Mouse (Mus musculus) lung, adult 2 months (tissue): ENCODE results near the gene Emc10. TPM values are rescaled to one million over a fixed set of nuclear protein-coding genes. Genes with fewer than 3 reads are reported as not detected.

Experiments used
- DNase-seq: peaks from one replicate; pipeline ENCODE4 v3.0.0; 2022
- H3K4me1 ChIP-seq: fragments of 200-500 bp; 2 replicates; pipeline ENCODE4 v1.6.1; 2011; ENCODE audit warnings: low read length; ENCODE audit not compliant: control insufficient read depth, insufficient read depth
- H3K4me3 ChIP-seq: fragments of 200-500 bp; replicated peaks from 2 replicates; pipeline ENCODE3; 2011; ENCODE audit warnings: low read depth, mild to moderate bottlenecking, control low read depth, low read length; ENCODE audit errors: extremely low read depth
- CTCF ChIP-seq: fragments of 200-500 bp; IDR thresholded peaks from 2 replicates; pipeline ENCODE4 v1.5.1; 2011; ENCODE audit warnings: mild to moderate bottlenecking, low read length, control low read depth; ENCODE audit not compliant: insufficient read depth
- POLR2A ChIP-seq: fragments of 200-500 bp; IDR thresholded peaks from 2 replicates; pipeline ENCODE4 v1.6.1; 2011; ENCODE audit warnings: low read depth, mild to moderate bottlenecking, control low read depth, low read length, borderline replicate concordance; ENCODE audit errors: extremely low read depth
- WGBS: fragments of 180-500 bp; shearing (Covaris S2); methylation state at CpG from one replicate; pipeline ENCODE4 v1.1.7; 2018; 5-methylcytosine and 5-hydroxymethylcytosine counted together
- polyA plus RNA-seq: library from polyadenylated mRNA; depleted of rRNA; stranded (reverse); fragments of >200 nt; gene quantifications from 2 replicates; pipeline ENCODE4 v1.2.3, GENCODE M21; 2012; rRNA removed

The Emc10 gene
- polyA plus RNA-seq, 1 experiment, result 250 TPM

DNA sequence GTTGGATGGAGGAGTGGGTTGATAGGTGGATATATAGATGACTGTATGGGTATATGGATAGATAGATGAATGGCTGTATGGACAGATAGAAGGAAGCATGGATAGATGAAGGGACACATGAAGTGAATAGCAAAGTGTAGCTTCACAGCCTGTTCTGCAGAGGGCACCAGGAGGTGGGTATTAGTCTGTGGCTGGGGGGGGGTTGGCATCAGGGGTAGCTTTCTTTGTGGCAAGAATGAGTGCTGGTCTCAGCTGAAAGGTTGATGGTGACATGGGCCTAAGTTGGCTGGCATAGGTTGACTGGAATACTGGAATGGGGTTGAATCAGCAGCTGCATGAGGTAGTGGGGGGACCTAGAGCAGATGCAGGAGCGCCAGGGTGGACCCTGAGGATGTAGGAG lies 55.1 kb downstream of the Emc10 start:
- TF ChIP-seq CTCF, result no peak
- no peak for TF ChIP-seq POLR2A
- 0% methylated on average over 1 of the region's 1 CpGs for WGBS
- no peak for DNase-seq
- no peaks in the 10 kb centered on the region for H3K4me1 ChIP-seq
- H3K4me3 ChIP-seq, result no peak overlapping the region

DNA sequence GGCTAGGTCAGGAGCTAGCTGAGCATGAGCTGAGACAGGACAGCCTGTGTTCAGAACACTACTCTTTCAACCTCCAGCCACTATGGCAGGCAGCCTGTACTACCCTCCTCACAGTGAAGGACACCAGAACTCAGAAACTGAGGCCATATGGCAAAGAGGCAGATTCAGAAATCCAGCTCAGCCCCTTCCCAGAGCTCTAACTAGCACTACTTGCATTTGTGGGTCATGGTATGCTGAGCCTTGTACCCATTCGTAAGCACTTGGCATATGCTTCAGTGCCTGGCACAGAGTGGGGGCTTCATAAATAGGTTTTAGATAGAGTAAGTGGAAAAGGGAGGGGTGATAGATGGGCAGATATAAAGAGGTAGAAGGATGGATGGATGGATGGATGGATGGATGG lies 55.9 kb downstream of the Emc10 start:
- H3K4me3 ChIP-seq, result no peak overlapping the region
- TF ChIP-seq POLR2A (no peak), CTCF (no peak)
- no peaks in the 10 kb centered on the region for H3K4me1 ChIP-seq
- 68% methylated on average over 1 of the region's 1 CpGs for WGBS
- no peak for DNase-seq

Other genes with a start within 250 kb of the Emc10 start
- gene 1700028J19Rik, start 249.8 kb downstream of the Emc10 start, polyA plus RNA-seq, result 0.85 and 1.1 TPM in 2 replicates
- gene 2410002F23Rik, start 249.8 kb downstream of the Emc10 start, polyA plus RNA-seq, result 60.0 and 63.7 TPM in 2 replicates
- gene Acp4, start 239.2 kb downstream of the Emc10 start, polyA plus RNA-seq, result not detected in 2 replicates
- gene Gm15517, start 235.1 kb downstream of the Emc10 start, polyA plus RNA-seq, result not detected in 2 replicates
- 9.4 and 11.5 TPM in 2 replicates for gene Clec11a, start 189.6 kb downstream of the Emc10 start, polyA plus RNA-seq
- 0.44 and 0.65 TPM in 2 replicates for gene Shank1, start 186.3 kb downstream of the Emc10 start, polyA plus RNA-seq
- 2.8 and 3.1 TPM in 2 replicates for gene Syt3, start 112.4 kb downstream of the Emc10 start, polyA plus RNA-seq
- gene 1700008O03Rik, start 110.7 kb downstream of the Emc10 start, polyA plus RNA-seq, result 0.98 and 1.2 TPM in 2 replicates
- 4.5 and 4.9 TPM in 2 replicates for gene Lrrc4b, start 67.5 kb downstream of the Emc10 start, polyA plus RNA-seq
- 0.24 and 0.50 TPM in 2 replicates for gene Aspdh, start 31.1 kb downstream of the Emc10 start, polyA plus RNA-seq
- gene Josd2, start 28.5 kb downstream of the Emc10 start, polyA plus RNA-seq, result 164 and 175 TPM in 2 replicates
- gene Fam71e1, start 52 bp upstream of the Emc10 start, polyA plus RNA-seq, result 9.5 and 10.3 TPM in 2 replicates
- gene Mybpc2, start 28.1 kb upstream of the Emc10 start, polyA plus RNA-seq, result 1.0 and 10.5 TPM in 2 replicates
- gene Spib, start 35.5 kb upstream of the Emc10 start, polyA plus RNA-seq, result 11.2 and 11.7 TPM in 2 replicates
- gene Pold1, start 52.3 kb upstream of the Emc10 start, polyA plus RNA-seq, result 34.3 and 38.3 TPM in 2 replicates
- gene Nr1h2, start 57.4 kb upstream of the Emc10 start, polyA plus RNA-seq, result 194 and 216 TPM in 2 replicates
- gene Napsa, start 75.9 kb upstream of the Emc10 start, polyA plus RNA-seq, result 576 and 610 TPM in 2 replicates
- 36.0 and 42.5 TPM in 2 replicates for gene Kcnc3, start 94.1 kb upstream of the Emc10 start, polyA plus RNA-seq
- gene Myh14, start 174.3 kb upstream of the Emc10 start, polyA plus RNA-seq, result 223 and 227 TPM in 2 replicates
- not detected in 2 replicates for gene Izumo2, start 212.2 kb upstream of the Emc10 start, polyA plus RNA-seq